Mouse (Mus musculus) right cerebral cortex, adult 18-20 months (tissue): ENCODE measurements at regions not wholly inside any gene's neighbourhood (a gene's known extent, or its start where the extent isn't known, plus 50 kb on each side); places are given as distances from the start of the nearest gene placed in this dataset.

Experiments
- DNase-seq: peaks from one replicate; pipeline ENCODE4 v3.0.0; 2022; ENCODE audit warnings: mixed read lengths

- no peak for DNase-seq
These were observed 661.9 kb downstream of the Cenpc1 start for GRCm38 (mm10) chr5:85403519-85403918.

DNA sequence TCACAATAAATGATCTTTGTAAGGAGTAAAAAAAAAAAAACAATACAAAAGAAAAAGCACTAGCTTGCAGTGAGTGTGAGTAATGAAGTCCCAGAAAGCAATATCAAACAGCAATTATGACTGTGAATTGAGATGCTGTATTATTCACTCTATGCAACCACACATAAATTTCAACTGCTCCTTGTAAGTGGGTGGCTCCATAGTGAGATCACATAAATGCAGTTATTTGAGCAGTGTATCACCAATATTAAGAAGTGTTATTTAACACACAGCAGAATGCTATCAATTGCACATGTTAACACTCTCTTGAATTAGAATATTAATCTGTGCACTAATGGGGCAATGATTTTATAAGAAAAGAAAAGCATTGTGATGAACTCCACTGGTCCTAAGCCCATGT lies 705.0 kb downstream of the Cenpc1 start:
- no peak for DNase-seq

DNA sequence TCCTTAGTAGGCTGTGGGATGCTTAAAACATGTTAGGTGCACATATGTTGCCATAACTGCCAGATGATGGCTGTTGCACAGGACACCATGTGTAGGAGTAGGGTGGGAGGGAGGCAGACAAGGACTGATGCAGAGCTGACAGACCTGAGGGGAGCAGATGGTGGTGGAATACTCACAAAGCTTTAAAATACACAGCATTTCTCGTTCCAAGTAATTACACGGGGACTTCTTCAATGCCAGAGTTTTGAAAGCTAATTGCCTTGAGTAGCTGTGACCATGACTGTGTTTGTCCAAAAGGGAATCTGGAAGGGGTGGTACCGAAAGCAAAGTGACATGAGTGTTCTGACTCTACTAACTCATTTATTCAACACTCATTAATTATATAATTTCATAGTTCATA lies 718.6 kb downstream of the Cenpc1 start:
- peak; percentile 65 for DNase-seq

- no peak for DNase-seq
These were observed 719.2 kb downstream of the Cenpc1 start for GRCm38 (mm10) chr5:85346066-85346649.

DNA sequence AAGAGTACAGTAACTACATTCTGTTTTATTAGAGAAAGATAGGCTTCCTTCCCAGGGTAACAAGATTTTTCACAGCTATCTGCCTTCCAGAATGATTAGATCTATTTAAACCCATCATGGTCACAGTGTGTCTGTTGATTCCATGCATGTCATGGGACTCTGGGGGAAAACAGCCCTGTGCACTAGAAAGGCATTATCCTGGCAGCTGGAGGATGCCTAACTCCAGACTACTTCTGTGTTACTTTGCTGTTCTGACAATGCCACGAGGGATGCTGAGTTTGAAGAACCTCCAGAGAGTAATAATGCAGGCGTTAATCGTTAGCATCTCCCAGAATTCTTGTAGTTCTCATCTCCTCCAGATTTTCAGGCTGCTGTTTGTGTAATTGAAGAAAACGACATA lies 724.0 kb downstream of the Cenpc1 start:
- DNase-seq = no peak

GRCm38 (mm10) chr5:85337643-85338458 lies 727.5 kb downstream of the Cenpc1 start:
- DNase-seq = peak; percentile 23

DNA sequence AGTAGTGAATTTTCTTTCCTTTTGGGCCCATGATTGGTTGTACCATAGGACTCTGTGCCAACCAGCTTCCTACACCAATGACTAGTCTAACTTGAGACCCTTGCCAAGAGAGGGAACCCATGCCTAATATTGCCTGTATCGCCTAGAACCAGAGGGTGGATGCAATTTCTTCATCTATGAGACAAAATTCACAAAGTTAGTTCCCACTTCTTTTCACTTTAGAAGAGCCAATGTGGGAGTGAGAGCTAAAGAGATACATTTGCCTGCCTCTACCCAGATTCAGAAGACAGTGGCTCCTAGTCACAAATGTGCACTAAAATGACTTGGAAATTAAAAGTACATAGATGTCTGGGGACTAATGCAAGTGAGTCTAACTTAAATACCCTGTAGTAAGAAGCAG lies 728.4 kb downstream of the Cenpc1 start:
- no peak for DNase-seq
